Mouse (Mus musculus): ENCODE data around the gene Klk1b4. TPM values are rescaled to one million over a fixed set of nuclear protein-coding genes. Genes with fewer than 3 reads are reported as not detected.
"Not testable (repeated sequence)": the region's sequence is repeated elsewhere in the genome, so short reads cannot be mapped to it uniquely, and the experiment has no call there.

The Klk1b4 gene
- polyA plus RNA-seq, 1 experiment from 2014 or later: 0.18 TPM

DNA sequence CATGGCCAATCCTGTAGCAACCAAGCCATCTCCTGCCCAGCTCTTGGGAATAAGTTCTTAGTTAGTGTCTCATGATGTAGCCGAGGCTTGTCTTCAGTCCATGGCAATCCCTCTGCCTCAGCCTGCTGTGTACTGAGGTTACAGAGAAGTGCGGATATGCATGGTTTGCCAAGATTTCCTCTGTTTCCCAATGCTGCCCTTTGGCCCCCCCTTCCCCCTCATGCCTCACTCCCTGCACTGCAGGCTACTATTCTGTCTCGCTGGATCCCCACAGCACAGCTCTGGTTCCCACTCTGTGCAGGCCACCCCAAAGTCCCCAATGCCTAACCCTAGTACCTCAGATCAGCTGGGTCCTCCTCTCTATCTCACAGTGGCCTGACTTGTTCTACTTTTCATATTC is 1.1 kb downstream of the Klk1b4 start:
- no peaks in the 10 kb centered on the region for H3K4me1 ChIP-seq (replicated peaks; ENCODE audit: insufficient read depth, low read length)
- no peak for TF ChIP-seq CTCF (IDR thresholded peaks at IDR 0.05; ENCODE audit: low read depth)
- H3K4me3 ChIP-seq (replicated peaks; ENCODE audit: low read depth, low read length): no peak overlapping the region
- H3K36me3 ChIP-seq (ENCODE audit: insufficient read depth, low read length): no peaks in the 10 kb centered on the region
- ATAC-seq (replicated peaks; ENCODE audit: low FRiP score, low read depth) (no peak), DNase-seq (ENCODE audit: low spot score) (no peak)
- WGBS: 76% methylated on average over 3 of the region's 3 CpGs
- no peaks in the 10 kb centered on the region for H3K9me3 ChIP-seq (replicated peaks; ENCODE audit: low read length)
- no peak overlapping the region for H3K9ac ChIP-seq (ENCODE audit: low read depth, low read length)
- no peaks in the 10 kb centered on the region for H3K27me3 ChIP-seq (ENCODE audit: insufficient read depth, low read length)
- no peak overlapping the region for H3K27ac ChIP-seq
- H3K4me2 ChIP-seq (ENCODE audit: low read length): no peak overlapping the region

DNA sequence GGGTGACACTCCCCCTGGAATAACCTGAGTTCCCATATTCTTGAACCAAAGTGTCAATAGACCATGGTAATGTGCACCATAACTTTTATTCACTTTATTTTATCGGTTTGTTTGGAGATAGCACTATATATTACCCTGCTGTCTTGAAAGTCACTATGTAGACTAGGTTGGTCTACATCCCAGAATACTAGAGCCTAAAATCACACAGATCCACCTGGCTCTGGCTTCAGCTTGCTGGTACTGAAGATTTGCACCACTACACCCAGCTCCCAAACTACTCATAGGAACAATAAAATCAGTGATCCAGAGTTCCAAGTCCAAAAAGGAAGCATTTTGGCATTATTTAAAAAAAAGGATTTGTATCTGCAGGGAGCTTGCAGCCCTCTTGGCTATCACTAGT is 8.4 kb downstream of the Klk1b4 start, which contains the start of gene Klk1b5:
Klk1b5 (plus strand) TSS at position 301 of the 400 bp plus-strand sequence.
- no peak for DNase-seq (ENCODE audit: low spot score)
- Histone ChIP-seq H3K36me3 (ENCODE audit: insufficient read depth, low read length) (no peaks in the 10 kb centered on the region), H3K4me2 (ENCODE audit: low read length) (no peak within 1 kb of the TSS), H3K4me1 (replicated peaks; ENCODE audit: insufficient read depth, low read length) (no peaks in the 10 kb centered on the region), H3K27me3 (ENCODE audit: insufficient read depth, low read length) (no peaks in the 10 kb centered on the region), H3K4me3 (replicated peaks; ENCODE audit: low read depth, low read length) (no peak within 1 kb of the TSS), H3K27ac (no peak within 1 kb of the TSS), H3K9ac (ENCODE audit: low read depth, low read length) (no peak within 1 kb of the TSS), H3K9me3 (replicated peaks; ENCODE audit: low read length) (no peaks in the 10 kb centered on the region)
- 83% methylated on average over 1 of the region's 1 CpGs for WGBS
- TF ChIP-seq CTCF (IDR thresholded peaks at IDR 0.05; ENCODE audit: low read depth): no peak
- no peak for ATAC-seq (replicated peaks; ENCODE audit: low FRiP score, low read depth)

DNA sequence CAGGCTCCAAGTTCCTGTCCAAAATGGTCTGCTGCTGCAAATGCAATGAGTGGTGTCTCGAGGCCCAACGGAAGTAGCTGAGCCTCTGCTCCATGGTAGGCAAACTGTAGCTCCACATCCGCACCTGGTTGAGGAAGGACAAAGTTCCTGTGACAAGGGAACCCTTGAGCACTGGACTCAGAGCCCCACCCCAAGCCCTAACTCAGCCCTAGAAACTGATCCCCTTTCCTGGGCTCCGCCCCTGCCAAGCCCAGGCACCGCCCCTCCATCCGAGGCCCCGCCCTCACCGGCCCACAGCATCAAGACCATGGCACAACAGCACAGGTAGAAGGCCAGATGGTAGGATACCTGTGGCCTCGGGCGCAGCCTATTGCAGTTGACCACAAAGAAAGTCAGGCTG is 14.4 kb downstream of the Klk1b4 start:
- WGBS: 75% methylated on average over 8 of the region's 10 CpGs
- H3K9me3 ChIP-seq (replicated peaks; ENCODE audit: low read length); H3K4me2 ChIP-seq (ENCODE audit: low read length); H3K4me3 ChIP-seq (replicated peaks; ENCODE audit: low read depth, low read length); H3K27me3 ChIP-seq (ENCODE audit: insufficient read depth, low read length); ATAC-seq (replicated peaks; ENCODE audit: low FRiP score, low read depth); H3K4me1 ChIP-seq (replicated peaks; ENCODE audit: insufficient read depth, low read length); H3K36me3 ChIP-seq (ENCODE audit: insufficient read depth, low read length); H3K9ac ChIP-seq (ENCODE audit: low read depth, low read length); DNase-seq (ENCODE audit: low spot score); H3K27ac ChIP-seq: not testable (repeated sequence)

DNA sequence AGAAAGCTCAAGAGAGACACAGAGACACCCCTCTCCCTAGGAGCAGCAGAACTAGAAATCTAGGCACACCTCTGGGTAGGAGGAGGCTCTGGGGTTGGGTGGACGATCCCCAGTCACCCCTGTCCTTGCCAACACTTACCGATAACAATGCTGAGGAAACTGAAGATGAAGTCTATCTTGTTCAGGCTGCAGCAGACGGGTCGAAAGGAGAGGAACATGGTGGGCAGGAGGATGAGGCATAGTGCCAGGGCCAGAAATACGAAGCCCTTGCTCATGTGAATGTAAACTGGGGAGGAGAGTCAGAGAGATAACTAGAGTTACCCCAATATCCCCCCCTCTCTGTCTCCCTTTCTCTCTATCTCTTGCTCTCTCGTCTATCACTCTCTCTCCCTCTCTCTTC is 15.1 kb downstream of the Klk1b4 start:
- H3K4me2 ChIP-seq (ENCODE audit: low read length); H3K4me1 ChIP-seq (replicated peaks; ENCODE audit: insufficient read depth, low read length); DNase-seq (ENCODE audit: low spot score); ATAC-seq (replicated peaks; ENCODE audit: low FRiP score, low read depth); H3K4me3 ChIP-seq (replicated peaks; ENCODE audit: low read depth, low read length); H3K9me3 ChIP-seq (replicated peaks; ENCODE audit: low read length); H3K27me3 ChIP-seq (ENCODE audit: insufficient read depth, low read length); H3K27ac ChIP-seq; H3K9ac ChIP-seq (ENCODE audit: low read depth, low read length); H3K36me3 ChIP-seq (ENCODE audit: insufficient read depth, low read length): not testable (repeated sequence)
- WGBS: 82% methylated on average over 6 of the region's 6 CpGs

DNA sequence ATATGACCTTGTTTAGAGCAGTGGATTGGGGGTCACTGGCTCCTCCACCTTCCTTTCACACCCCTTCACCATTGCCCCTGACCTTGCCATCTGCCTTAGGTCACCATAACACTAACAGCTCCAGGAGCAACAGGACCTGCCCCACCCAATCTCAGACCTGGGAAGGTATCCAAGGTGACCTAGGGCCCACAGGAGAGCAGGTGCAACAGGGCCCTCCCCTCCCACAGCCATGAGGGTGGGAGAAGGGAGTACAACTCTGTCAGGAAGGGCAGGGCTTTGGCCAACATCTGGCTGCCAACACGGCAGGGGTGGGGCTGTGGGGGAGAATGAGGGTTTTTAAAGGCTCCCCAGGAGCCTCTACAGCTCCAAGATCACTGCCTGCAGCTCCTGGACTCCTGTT is 17.8 kb downstream of the Klk1b4 start, which contains the start of gene Klk1:
Klk1 (plus strand) TSS at position 285 of the 400 bp plus-strand sequence.
- H3K4me2 ChIP-seq (ENCODE audit: low read length): no peak within 1 kb of the TSS
- H3K27me3 ChIP-seq (ENCODE audit: insufficient read depth, low read length): no peaks in the 10 kb centered on the region
- DNase-seq (ENCODE audit: low spot score): no peak
- no peak for ATAC-seq (replicated peaks; ENCODE audit: low FRiP score, low read depth)
- no peaks in the 10 kb centered on the region for H3K4me1 ChIP-seq (replicated peaks; ENCODE audit: insufficient read depth, low read length)
- H3K9me3 ChIP-seq (replicated peaks; ENCODE audit: low read length): no peaks in the 10 kb centered on the region
- no peaks in the 10 kb centered on the region for H3K36me3 ChIP-seq (ENCODE audit: insufficient read depth, low read length)
- H3K27ac ChIP-seq: no peak within 1 kb of the TSS
- 13% methylated on average over 1 of the region's 1 CpGs for WGBS
- H3K4me3 ChIP-seq (replicated peaks; ENCODE audit: low read depth, low read length): no peak within 1 kb of the TSS
- no peak within 1 kb of the TSS for H3K9ac ChIP-seq (ENCODE audit: low read depth, low read length)
- no peak for TF ChIP-seq CTCF (IDR thresholded peaks at IDR 0.05; ENCODE audit: low read depth)

DNA sequence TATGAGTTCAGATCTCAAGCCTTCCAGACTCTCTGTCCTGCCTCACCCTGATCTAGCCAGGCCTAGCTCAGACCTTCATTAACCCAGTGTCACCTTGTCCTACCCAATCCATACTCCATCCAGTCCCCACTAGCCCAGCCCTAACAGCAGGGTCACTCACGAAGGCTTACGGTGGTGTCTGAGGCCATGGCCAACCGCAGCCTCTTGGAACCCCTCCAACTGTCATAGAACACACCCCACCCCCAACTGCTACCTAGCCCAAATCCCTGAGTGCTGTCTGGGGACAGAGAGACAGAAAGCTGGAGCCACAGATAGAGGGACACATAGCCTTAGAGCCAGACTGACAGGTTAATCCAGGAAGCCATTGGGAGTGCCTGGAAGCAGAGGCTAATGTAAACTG is 28.7 kb downstream of the Klk1b4 start, which contains the start of gene Gm36864:
Gm36864 (plus strand) TSS at position 269 of the 400 bp plus-strand sequence.
- TF ChIP-seq CTCF (IDR thresholded peaks at IDR 0.05; ENCODE audit: low read depth): no peak
- Histone ChIP-seq H3K9ac (ENCODE audit: low read depth, low read length) (no peak within 1 kb of the TSS), H3K9me3 (replicated peaks; ENCODE audit: low read length) (no peaks in the 10 kb centered on the region), H3K4me2 (ENCODE audit: low read length) (no peak within 1 kb of the TSS), H3K4me1 (replicated peaks; ENCODE audit: insufficient read depth, low read length) (no peaks in the 10 kb centered on the region), H3K36me3 (ENCODE audit: insufficient read depth, low read length) (no peaks in the 10 kb centered on the region), H3K4me3 (replicated peaks; ENCODE audit: low read depth, low read length) (no peak within 1 kb of the TSS), H3K27ac (no peak within 1 kb of the TSS), H3K27me3 (ENCODE audit: insufficient read depth, low read length) (no peaks in the 10 kb centered on the region)
- DNase-seq (ENCODE audit: low spot score): no peak
- no peak for ATAC-seq (replicated peaks; ENCODE audit: low FRiP score, low read depth)
- 67% methylated on average over 3 of the region's 3 CpGs for WGBS

DNA sequence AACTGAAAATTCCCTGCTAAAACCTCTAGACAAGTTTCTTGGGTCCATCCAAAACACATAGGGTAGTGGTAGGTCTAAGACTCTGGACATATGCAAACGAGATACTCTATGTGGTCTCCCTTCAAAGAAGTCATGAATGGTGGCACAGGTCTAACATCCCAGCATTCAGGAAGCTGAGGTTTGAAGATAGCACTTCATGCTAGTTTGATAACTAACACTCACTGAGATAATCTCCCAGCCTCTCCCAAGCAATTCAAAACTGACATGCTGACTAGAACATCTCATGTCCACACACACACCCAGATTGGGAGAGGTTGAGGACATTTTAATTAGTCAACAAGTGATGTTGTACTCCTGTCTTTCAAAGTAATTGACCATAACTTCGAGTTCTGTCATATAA is 32.7 kb downstream of the Klk1b4 start:
- no peaks in the 10 kb centered on the region for H3K9me3 ChIP-seq (replicated peaks; ENCODE audit: low read length)
- H3K4me2 ChIP-seq (ENCODE audit: low read length): no peak overlapping the region
- no peaks in the 10 kb centered on the region for H3K27me3 ChIP-seq (ENCODE audit: insufficient read depth, low read length)
- WGBS: 63% methylated on average over 2 of the region's 2 CpGs
- DNase-seq (ENCODE audit: low spot score) (no peak), ATAC-seq (replicated peaks; ENCODE audit: low FRiP score, low read depth) (no peak)
- H3K36me3 ChIP-seq (ENCODE audit: insufficient read depth, low read length): no peaks in the 10 kb centered on the region
- H3K4me1 ChIP-seq (replicated peaks; ENCODE audit: insufficient read depth, low read length): no peaks in the 10 kb centered on the region
- TF ChIP-seq CTCF (IDR thresholded peaks at IDR 0.05; ENCODE audit: low read depth): no peak
- no peak overlapping the region for H3K9ac ChIP-seq (ENCODE audit: low read depth, low read length)
- H3K27ac ChIP-seq: no peak overlapping the region
- H3K4me3 ChIP-seq (replicated peaks; ENCODE audit: low read depth, low read length): no peak overlapping the region
